Mouse (Mus musculus) bone marrow macrophage, adult 2 months (primary cell): ENCODE results near the gene Thsd1.

ENCODE experiments used
- CTCF ChIP-seq: IDR thresholded peaks from 2 replicates; pipeline ENCODE4 v1.5.1; 2012; ENCODE audit warnings: low read depth, mild to moderate bottlenecking, low read length, moderate library complexity
- POLR2A ChIP-seq: IDR thresholded peaks from 2 replicates; pipeline ENCODE4 v1.6.1; 2012; ENCODE audit warnings: mild to moderate bottlenecking, low read depth, low read length, borderline replicate concordance

DNA sequence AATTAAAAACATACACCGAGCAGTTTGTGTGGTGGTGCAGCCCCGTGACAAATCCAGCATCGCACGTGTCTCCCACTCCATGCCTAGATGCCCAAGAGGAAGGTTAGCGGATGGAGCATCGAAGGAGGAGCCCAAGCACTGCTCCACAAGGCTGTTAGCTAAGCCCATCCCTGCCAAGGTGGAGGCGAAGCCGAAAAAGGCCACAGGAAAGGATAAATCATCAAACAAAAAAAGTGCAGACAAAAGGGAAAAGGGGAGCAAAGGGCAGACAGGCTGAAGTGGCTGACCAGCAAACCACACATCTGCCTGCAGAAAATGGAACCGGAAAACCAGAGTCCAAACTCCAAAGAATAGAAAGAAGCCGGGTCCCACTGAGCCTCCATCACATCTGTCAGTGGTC lies 79.9 kb downstream of the Thsd1 start:
- TF ChIP-seq POLR2A = no peak
- TF ChIP-seq CTCF = no peak
